Mouse (Mus musculus): ENCODE data around the gene Atp6v0e2. TPM values are rescaled to one million over a fixed set of nuclear protein-coding genes. Genes with fewer than 3 reads are reported as not detected.

Atp6v0e2 gene
- polyA plus RNA-seq, 2 experiments from 2014 or later, result not detected

GRCm38 (mm10) chr6:48578736-48579135 is 41.3 kb downstream of the Atp6v0e2 start:
- ATAC-seq, result no peak

- ATAC-seq, result peak; percentile 82
Measured at GRCm38 (mm10) chr6:48579215-48579648, 41.8 kb downstream of the Atp6v0e2 start.

DNA sequence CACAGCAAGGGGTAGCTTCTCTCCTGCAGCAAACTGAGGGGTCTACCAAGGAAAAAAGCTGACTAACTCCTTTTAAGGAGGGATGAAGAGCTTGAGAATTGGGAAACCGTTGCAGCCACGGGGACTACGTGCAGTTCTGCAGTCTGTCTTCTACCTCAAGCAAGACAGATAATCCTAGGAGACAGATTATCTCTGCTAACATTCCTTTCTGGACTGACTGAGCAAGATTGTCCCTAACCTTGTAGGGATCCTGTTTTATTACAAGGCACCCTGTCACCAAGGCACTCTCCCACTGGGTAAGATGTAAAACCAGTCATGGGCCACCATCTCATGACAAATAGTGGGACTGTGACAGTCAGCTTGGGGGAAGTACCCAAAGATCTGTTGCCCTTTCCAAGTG is 43.8 kb downstream of the Atp6v0e2 start:
- ATAC-seq, result no peak

GRCm38 (mm10) chr6:48582037-48582436 is 44.6 kb downstream of the Atp6v0e2 start:
- peak; percentile 47 for ATAC-seq

GRCm38 (mm10) chr6:48589194-48589750 is 51.9 kb downstream of the Atp6v0e2 start, which contains the start of gene Gm45021:
Gm45021 (plus strand) TSS chr6:48589610.
- no peak for ATAC-seq

Other genes starting within 250 kb of the Atp6v0e2 start
- gene Krba1, start 142.0 kb upstream of the Atp6v0e2 start, polyA plus RNA-seq (2017; shearing (Covaris generic)), result 10 to 100 TPM; 11.9 to 22.8 TPM
- gene Zfp467, start 91.8 kb upstream of the Atp6v0e2 start, polyA plus RNA-seq (2017; shearing (Covaris generic)), result 10 to 100 TPM; 11.4 to 12.6 TPM
- under 1 TPM; 0.20 to 0.73 TPM for gene Sspo, start 89.4 kb upstream of the Atp6v0e2 start, polyA plus RNA-seq (2017; shearing (Covaris generic))
- gene Lrrc61, start 17.2 kb downstream of the Atp6v0e2 start, polyA plus RNA-seq (2017; shearing (Covaris generic)), result 10 to 100 TPM; 33.3 to 54.7 TPM
- gene Rarres2, start 35.2 kb downstream of the Atp6v0e2 start, polyA plus RNA-seq (2017; shearing (Covaris generic)), result under 1 TPM in 1 of 2 experiments, not detected in 1; 0.55 TPM
- gene Gm45021, start 52.0 kb downstream of the Atp6v0e2 start, polyA plus RNA-seq (2017; shearing (Covaris generic)), result not detected
- gene Repin1, start 56.3 kb downstream of the Atp6v0e2 start, polyA plus RNA-seq (2017; shearing (Covaris generic)), result 1 to 10 TPM in 1 of 2 experiments, under 1 TPM in 1; 1.00 to 1.9 TPM
- not detected for gene Gm44965, start 56.3 kb downstream of the Atp6v0e2 start, polyA plus RNA-seq (2017; shearing (Covaris generic))
- 10 to 100 TPM in 1 of 2 experiments, 1 to 10 TPM in 1; 5.8 to 10.0 TPM for gene Zfp775, start 64.4 kb downstream of the Atp6v0e2 start, polyA plus RNA-seq (2017; shearing (Covaris generic))
- 1 to 10 TPM; 2.7 to 5.2 TPM for gene AI854703, start 89.1 kb downstream of the Atp6v0e2 start, polyA plus RNA-seq (2017; shearing (Covaris generic))
- 100 to 1,000 TPM; 149 to 213 TPM for gene Gimap8, start 109.6 kb downstream of the Atp6v0e2 start, polyA plus RNA-seq (2017; shearing (Covaris generic))
- gene Gimap9, start 138.5 kb downstream of the Atp6v0e2 start, polyA plus RNA-seq (2017; shearing (Covaris generic)), result 100 to 1,000 TPM; 302 to 342 TPM
- gene Gimap4, start 146.9 kb downstream of the Atp6v0e2 start, polyA plus RNA-seq (2017; shearing (Covaris generic)), result 1,000 to 10,000 TPM; 1,771 to 1,850 TPM
- gene Gimap6, start 170.6 kb downstream of the Atp6v0e2 start, polyA plus RNA-seq (2017; shearing (Covaris generic)), result 1,000 to 10,000 TPM; 1,247 to 1,551 TPM
- 10 to 100 TPM; 62.5 to 69.5 TPM for gene Gm28053, start 181.0 kb downstream of the Atp6v0e2 start, polyA plus RNA-seq (2017; shearing (Covaris generic))
- 100 to 1,000 TPM; 600 to 617 TPM for gene Gimap7, start 181.0 kb downstream of the Atp6v0e2 start, polyA plus RNA-seq (2017; shearing (Covaris generic))
- 100 to 1,000 TPM; 342 to 402 TPM for gene Gimap1, start 201.4 kb downstream of the Atp6v0e2 start, polyA plus RNA-seq (2017; shearing (Covaris generic))
- gene Gimap5, start 208.6 kb downstream of the Atp6v0e2 start, polyA plus RNA-seq (2017; shearing (Covaris generic)), result 100 to 1,000 TPM; 196 to 256 TPM
- 1,000 to 10,000 TPM; 1,659 to 2,511 TPM for gene Gimap3, start 233.2 kb downstream of the Atp6v0e2 start, polyA plus RNA-seq (2017; shearing (Covaris generic))